Mouse (Mus musculus): ENCODE data around the gene Calcrl.

The Calcrl gene

GRCm38 (mm10) chr2:84425138-84425537 is at the start of gene Calcrl:
Calcrl (minus strand) TSS chr2:84425411.
- DNase-seq = peak; percentile 11 to 15

DNA sequence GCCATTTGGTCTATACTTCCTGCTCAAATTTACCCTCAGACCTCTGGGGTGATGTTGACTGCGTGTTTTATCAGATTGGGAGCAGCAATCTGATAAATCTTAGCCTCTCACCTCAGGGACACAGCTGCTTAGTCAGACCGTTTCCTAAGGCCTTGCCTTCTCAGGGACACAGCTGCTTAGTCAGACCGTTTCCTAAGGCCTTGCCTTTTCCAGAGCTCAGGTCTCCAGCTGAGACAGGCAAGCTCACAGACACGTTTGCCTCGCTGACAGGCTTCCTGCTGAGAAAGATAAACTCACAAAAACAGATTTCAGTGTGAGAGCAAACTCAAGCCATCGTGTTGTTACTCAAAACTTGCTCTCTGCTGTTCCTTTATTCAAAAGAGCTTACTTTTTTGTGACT is 49.4 kb upstream of the Calcrl start:
- DNase-seq = no peak

DNA sequence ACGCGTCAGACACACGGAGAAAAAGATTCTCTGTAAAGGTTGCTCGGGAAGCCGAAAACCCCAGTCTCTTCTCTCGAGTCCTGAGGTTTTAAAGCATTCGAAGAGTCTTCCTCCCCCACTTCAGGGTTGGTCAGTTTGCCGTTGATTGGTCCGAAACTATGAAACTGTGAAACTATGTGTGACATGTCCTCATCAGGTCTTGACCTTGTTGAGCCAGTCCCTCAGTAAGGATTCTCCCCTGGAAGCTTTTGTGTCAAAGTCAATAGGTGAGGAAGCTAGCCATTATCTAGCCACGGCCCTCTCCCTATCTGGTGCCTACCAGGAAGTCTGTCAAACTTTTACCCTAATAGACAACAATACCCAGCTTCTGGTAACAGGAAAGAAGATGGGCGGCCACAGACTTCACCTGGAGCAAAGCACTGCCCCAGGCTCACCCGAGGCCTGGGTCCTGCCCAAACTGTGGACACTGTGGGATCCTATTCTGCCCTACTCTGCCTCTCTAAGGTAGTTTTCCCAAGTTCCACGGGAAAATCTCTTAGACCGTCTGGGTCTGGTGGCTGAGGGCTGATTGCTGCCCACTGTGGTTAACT is 48.8 kb upstream of the Calcrl start:
- DNase-seq = no peak

DNA sequence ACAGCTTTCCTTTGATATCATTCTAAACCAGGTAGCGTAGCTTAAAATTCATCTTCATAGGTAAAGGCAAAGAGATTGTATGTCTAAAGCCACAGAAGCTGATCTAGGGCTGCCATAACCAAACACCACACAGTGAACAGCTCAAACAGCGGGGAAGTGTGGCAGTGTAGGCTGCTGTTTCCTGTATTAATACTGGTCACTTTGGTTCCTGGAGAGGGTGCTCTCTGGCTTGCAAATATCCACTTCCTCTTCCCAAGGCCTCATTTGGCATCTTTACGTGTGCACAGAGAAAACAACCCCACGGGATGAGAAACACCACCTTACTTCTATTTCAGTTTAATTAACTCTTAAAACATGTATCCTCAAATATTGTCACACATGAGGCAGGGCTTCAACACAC is 42.2 kb upstream of the Calcrl start:
- no peak for DNase-seq

- no peak for DNase-seq
Measured at GRCm38 (mm10) chr2:84464956-84465355, 39.7 kb upstream of the Calcrl start.

DNA sequence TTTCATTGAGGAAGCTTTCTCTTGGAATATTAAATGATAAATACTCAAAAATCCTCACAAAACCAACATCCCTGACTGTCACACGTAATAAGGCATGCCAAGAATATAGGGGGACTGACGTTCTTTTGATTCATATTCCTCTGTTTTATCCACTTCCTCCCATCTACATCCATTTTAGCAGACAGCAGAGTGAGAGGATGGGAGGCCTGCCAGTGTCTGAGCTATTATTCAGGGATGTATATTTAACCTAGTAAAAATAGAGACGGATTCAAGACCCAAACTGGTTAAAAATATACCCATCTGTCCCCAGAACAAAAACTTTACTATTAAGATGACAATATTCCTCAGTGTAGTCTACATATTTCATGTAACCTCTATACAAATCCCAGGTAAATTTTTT is 37.2 kb upstream of the Calcrl start:
- no peak for DNase-seq

DNA sequence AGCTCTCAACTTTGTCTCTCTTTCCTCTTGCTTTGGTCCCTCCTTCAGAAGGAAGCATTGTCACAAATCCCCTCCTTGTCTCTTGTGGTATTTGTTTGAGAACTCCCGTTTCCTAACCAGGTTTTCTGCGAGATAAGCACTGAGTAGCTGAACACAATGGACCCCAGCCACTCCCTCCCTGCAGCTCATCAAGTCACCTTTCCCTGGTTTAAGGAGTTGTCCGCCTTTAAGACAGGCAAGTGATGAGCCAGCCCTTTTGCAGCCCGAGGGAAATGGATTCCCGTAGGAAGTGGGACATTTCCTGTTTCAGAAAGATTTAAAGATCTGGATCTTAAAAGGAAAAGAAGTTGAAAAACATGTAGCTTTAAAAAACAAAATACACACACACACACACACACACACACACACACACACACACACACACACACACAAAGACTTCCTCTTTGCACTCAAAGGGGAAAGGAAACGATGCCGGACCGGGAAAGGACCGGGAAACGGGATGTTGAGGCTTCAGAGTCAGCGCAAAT is 34.5 kb upstream of the Calcrl start:
- no peak for DNase-seq

GRCm38 (mm10) chr2:84457221-84457620 is 32.0 kb upstream of the Calcrl start:
- DNase-seq = no peak

- peak in 1 of 2 experiments; percentile 39 for DNase-seq
Measured at GRCm38 (mm10) chr2:84455236-84455799, 30.1 kb upstream of the Calcrl start.

DNA sequence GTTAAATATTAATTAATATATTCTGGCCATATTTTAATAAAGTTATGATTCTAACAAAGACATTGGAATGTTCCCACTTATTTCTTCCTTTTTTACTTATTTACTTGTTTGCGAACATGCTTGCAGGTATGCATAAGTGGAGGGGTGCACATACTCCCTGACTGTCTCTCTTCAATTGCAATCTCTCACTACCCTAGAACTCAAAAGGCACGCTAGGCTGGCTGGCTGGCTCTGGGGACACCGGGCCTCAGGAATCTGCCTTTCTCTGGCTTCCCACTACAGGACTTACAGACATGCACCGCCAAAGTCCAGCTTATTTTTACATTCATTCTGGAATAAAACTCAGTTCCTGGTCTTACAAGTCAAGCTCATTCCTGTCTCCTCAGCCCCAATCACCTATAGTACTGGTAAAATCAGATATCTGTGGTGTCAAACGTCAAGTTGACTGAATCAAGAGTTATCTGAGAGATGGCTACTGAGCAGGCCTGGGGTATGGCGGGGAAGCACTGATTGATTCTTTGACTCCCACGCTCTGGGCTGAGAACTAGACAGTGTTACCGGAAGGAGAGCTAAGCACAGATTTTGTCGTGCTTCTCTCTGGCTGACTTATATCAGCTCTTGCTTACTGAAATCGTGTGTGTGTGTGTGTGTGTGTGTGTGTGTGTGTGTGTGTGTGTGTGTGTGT is 29.5 kb upstream of the Calcrl start:
- no peak for DNase-seq

- peak in 1 of 2 experiments; percentile 8 for DNase-seq
Measured at GRCm38 (mm10) chr2:84454051-84454450, 28.8 kb upstream of the Calcrl start.

- no peak for DNase-seq
Measured at GRCm38 (mm10) chr2:84445499-84445898, 20.3 kb upstream of the Calcrl start.

DNA sequence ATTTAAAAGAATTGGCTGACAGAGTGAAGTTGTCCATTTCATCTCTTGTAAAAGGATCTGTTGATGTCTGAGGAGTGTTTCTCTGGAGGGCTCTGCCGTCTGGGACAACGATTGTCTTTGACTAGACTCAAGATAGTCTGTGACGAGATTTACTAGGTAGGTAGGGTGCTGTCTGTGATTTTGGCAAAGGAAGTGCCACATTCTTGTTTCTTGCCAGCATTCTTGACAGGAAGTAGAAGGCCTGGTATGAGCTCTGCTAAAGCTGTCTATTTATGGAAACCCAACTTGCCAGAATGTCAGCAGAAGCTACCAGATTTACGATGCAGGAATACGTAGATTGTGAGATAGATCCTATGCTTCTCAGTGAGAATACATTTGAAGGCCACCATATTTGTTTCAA is 16.7 kb upstream of the Calcrl start:
- no peak for DNase-seq

DNA sequence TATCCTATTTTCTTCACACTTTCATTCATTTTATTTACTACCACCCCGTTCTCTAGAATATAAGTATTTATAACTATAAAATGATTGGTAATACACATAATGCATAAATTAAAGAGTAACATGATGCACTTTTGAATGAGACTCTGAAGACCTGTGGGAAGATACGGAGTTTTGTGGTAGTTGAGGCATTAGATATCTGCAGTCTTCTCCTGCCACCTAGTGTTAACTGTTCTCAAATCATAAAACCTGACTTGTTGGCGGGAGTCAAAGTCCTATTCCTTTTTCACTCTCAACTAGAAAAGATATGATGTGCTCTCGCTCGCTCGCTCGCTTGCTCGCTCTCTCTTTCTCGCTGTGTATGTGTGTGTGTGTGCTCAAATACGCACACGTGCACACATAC is 4.5 kb upstream of the Calcrl start:
- DNase-seq = peak in 1 of 2 experiments; percentile 5

- DNase-seq = no peak
Measured at GRCm38 (mm10) chr2:84428836-84429235, 3.6 kb upstream of the Calcrl start.

GRCm38 (mm10) chr2:84426531-84426930 is 1.3 kb upstream of the Calcrl start:
- no peak for DNase-seq

DNA sequence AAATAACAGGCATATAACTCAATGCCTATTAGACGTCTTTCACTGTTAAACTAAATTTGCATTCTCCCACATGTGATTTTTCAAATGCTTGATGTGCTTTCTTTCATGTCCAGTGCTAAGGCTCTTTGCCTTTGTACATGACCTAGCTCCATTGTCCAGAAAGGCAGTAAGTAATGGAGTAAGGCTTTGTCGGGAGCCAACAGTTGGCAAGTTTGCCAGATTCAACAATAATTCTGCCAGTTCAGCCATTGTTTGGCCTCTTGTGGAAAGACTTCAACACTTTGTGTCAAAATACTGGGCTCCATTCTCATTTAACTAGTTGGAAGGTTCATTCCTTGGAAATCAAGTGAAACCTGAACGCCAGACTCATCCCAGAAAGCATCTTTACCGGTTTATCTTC is 8.7 kb downstream of the Calcrl start:
- no peak for DNase-seq

GRCm38 (mm10) chr2:84409796-84410592 is 15.2 kb downstream of the Calcrl start:
- DNase-seq = no peak

DNA sequence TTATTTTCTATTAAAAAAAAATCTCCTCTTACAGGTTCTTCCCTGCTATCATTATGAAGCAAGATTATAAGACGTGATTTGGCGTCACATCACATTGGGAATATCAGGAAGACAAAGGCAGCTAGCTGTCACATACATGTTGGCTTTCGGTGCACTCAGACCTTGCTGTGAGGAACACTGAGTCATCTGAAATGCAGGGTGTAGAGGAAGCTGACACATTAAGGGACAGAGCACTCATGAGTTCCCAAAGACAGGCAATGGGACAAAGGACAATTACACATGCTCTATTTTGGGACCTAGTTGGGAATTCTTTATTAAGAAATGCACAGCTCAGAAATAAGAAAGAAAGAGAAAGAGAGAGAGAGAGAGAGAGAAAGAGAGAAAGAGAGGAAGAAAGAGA is 20.4 kb downstream of the Calcrl start:
- DNase-seq = no peak

DNA sequence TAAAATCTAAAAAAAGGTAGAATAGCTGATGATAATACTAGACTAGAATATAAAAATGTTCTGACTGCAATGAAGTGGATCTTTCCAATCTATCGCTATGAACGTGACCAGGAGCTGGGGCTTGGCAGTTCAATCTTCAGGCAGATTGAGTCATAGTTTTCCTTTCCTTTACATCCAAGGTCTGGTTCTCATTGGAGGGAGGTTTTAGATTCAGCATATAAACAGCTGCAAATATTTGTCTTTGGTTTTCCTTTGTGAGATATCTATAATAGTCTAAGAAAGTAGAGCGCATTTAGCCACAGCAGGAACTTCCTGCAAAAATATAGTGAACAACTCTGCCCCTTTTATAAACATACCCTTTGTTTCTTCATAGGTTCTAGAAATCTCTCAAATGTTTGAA is 22.5 kb downstream of the Calcrl start:
- no peak for DNase-seq

DNA sequence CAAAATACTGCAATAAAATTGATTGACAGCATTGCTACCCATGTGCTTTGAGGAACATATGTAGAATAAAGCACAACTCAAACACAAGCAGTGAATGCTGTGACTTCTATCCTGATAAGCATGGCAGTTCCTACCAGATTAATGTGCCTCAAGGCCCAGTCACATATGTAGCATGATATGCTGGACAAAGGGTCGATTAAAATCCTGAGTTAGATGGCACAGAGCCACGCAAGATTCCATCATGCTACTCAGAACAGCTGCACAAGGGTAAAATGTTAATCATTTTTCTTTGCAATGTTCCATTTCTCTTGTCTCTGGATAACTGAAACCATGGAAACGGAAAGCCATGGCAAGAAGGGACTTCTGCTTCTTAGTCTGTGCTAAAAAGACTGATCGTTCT is 28.7 kb downstream of the Calcrl start:
- no peak for DNase-seq

GRCm38 (mm10) chr2:84393236-84393635 is 32.0 kb downstream of the Calcrl start:
- DNase-seq = no peak

- no peak for DNase-seq
Measured at GRCm38 (mm10) chr2:84389075-84389474, 36.1 kb downstream of the Calcrl start.
